Mouse (Mus musculus): ENCODE data around the gene Wnt10b.
"Not testable (repeated sequence)": the region's sequence is repeated elsewhere in the genome, so short reads cannot be mapped to it uniquely, and the experiment has no call there.

The Wnt10b gene

GRCm38 (mm10) chr15:98777762-98778161, at the start of gene Wnt10b:
Gene Wnt10b (minus strand): TSS chr15:98778150.
- DNase-seq: no peak

- DNase-seq: no peak
These were observed 49.7 kb upstream of the Wnt10b start for GRCm38 (mm10) chr15:98827611-98828011.

- no peak for DNase-seq
These were observed 45.5 kb upstream of the Wnt10b start for GRCm38 (mm10) chr15:98823434-98823833.

GRCm38 (mm10) chr15:98822147-98822546, 44.2 kb upstream of the Wnt10b start:
- DNase-seq: no peak

- no peak for DNase-seq
These were observed 43.5 kb upstream of the Wnt10b start for GRCm38 (mm10) chr15:98821403-98821802.

GRCm38 (mm10) chr15:98820937-98821336, 43.0 kb upstream of the Wnt10b start:
- DNase-seq: no peak

- no peak for DNase-seq
These were observed 40.2 kb upstream of the Wnt10b start for GRCm38 (mm10) chr15:98818171-98818570.

- DNase-seq: no peak
These were observed 34.9 kb upstream of the Wnt10b start for GRCm38 (mm10) chr15:98812741-98813424.

- not testable (repeated sequence) for DNase-seq
These were observed 32.3 kb upstream of the Wnt10b start for GRCm38 (mm10) chr15:98810212-98810611.

- DNase-seq: no peak
These were observed 31.4 kb upstream of the Wnt10b start, which contains the start of gene Ddn for GRCm38 (mm10) chr15:98809390-98809789. Gene Ddn (minus strand): TSS chr15:98809490.

- DNase-seq: no peak
These were observed 30.7 kb upstream of the Wnt10b start for GRCm38 (mm10) chr15:98808651-98809134.

GRCm38 (mm10) chr15:98807895-98808650, 30.1 kb upstream of the Wnt10b start:
- DNase-seq: no peak

- DNase-seq: peak; percentile 40
These were observed 29.1 kb upstream of the Wnt10b start for GRCm38 (mm10) chr15:98806809-98807770.

- DNase-seq: no peak
These were observed 28.3 kb upstream of the Wnt10b start for GRCm38 (mm10) chr15:98806071-98806808.

- DNase-seq: peak; percentile 76
These were observed 27.5 kb upstream of the Wnt10b start for GRCm38 (mm10) chr15:98805324-98806040.

GRCm38 (mm10) chr15:98804054-98804453, 26.1 kb upstream of the Wnt10b start:
- peak; percentile 91 for DNase-seq

GRCm38 (mm10) chr15:98802926-98803325, 25.0 kb upstream of the Wnt10b start:
- no peak for DNase-seq

- DNase-seq: peak; percentile 87
These were observed 21.4 kb upstream of the Wnt10b start for GRCm38 (mm10) chr15:98799396-98799795.

GRCm38 (mm10) chr15:98798903-98799302, 21.0 kb upstream of the Wnt10b start:
- no peak for DNase-seq

- DNase-seq: no peak
These were observed 20.0 kb upstream of the Wnt10b start for GRCm38 (mm10) chr15:98797835-98798492.
